Mouse (Mus musculus) hindbrain, embryonic 14.5 days (tissue): Measurements from ENCODE around the gene Plcb3. TPM values are rescaled to one million over a fixed set of nuclear protein-coding genes. Genes with fewer than 3 reads are reported as not detected.

Source experiments
- ATAC-seq: fragments of 200-750 bp; cut with Nextera tagmentation; 2 replicates; pipeline ENCODE4 v1.8.0; 2017; ENCODE audit warnings: moderate number of reproducible peaks, mild to moderate bottlenecking, moderate TSS enrichment, moderate library complexity; ENCODE audit not compliant: low FRiP score
- DNase-seq: peaks from one replicate; pipeline ENCODE4 v3.0.0-alpha.2; 2015; ENCODE audit warnings: low spot score
- H3K27ac ChIP-seq: fragments of 300-500 bp; sonication (generic); 2 replicates; pipeline ENCODE4 v1.5.1; 2014; ENCODE audit warnings: mild to moderate bottlenecking, moderate library complexity
- H3K27me3 ChIP-seq: fragments of 300-500 bp; sonication (generic); 2 replicates; pipeline ENCODE4 v1.6.1; 2014; ENCODE audit warnings: mild to moderate bottlenecking, low read length, mixed read lengths; ENCODE audit not compliant: control insufficient read depth, insufficient read depth
- H3K36me3 ChIP-seq: fragments of 300-500 bp; sonication (generic); replicated peaks from 2 replicates; pipeline ENCODE4 v1.6.1; 2014; ENCODE audit not compliant: control insufficient read depth, insufficient read depth
- H3K4me1 ChIP-seq: fragments of 300-500 bp; sonication (generic); replicated peaks from 2 replicates; pipeline ENCODE4 v1.6.1; 2014; ENCODE audit warnings: antibody characterized with exemption, low read length, mixed read lengths; ENCODE audit not compliant: control insufficient read depth, insufficient read depth
- H3K4me2 ChIP-seq: fragments of 300-500 bp; sonication (generic); replicated peaks from 2 replicates; pipeline ENCODE4 v1.6.1; 2014; ENCODE audit warnings: mild to moderate bottlenecking, moderate library complexity
- H3K4me3 ChIP-seq: fragments of 300-500 bp; sonication (generic); replicated peaks from 2 replicates; pipeline ENCODE4 v1.5.1; 2014; ENCODE audit warnings: mild to moderate bottlenecking, low read length
- H3K9ac ChIP-seq: fragments of 300-500 bp; sonication (generic); 2 replicates; pipeline ENCODE4 v1.6.1; 2014
- H3K9me3 ChIP-seq: fragments of 300-500 bp; sonication (generic); 2 replicates; pipeline ENCODE4 v1.6.1; 2016; ENCODE audit warnings: low read length; ENCODE audit not compliant: control insufficient read depth
- WGBS: fragments of 180-500 bp; shearing (Covaris S2); extraction: QIAGEN DNeasy Blood & Tissue Kit; methylation state at CpG from one replicate; pipeline ENCODE4 v1.1.7; 2014; 5-methylcytosine and 5-hydroxymethylcytosine counted together
- polyA plus RNA-seq: library from polyadenylated mRNA; unstranded; fragments of >200 nt; fragmentation: Nextera tagmentation; extraction: Ambion mirVana; gene quantifications from 2 replicates; pipeline ENCODE4 v1.2.1, GENCODE M21; 2014

Gene Plcb3
- polyA plus RNA-seq, 1 experiment from 2014 or later: 10.6 TPM

- DNase-seq (no peak), ATAC-seq (no peak)
- no peak overlapping the region for H3K4me3 ChIP-seq
- no peaks in the 10 kb centered on the region for H3K9me3 ChIP-seq
- WGBS: 90% methylated on average over 7 of the region's 7 CpGs
- no peak overlapping the region for H3K9ac ChIP-seq
- peaks cover 9% of the 10 kb centered on the region for H3K4me1 ChIP-seq
- no peak overlapping the region for H3K27ac ChIP-seq
- no peak overlapping the region for H3K4me2 ChIP-seq
- no peaks in the 10 kb centered on the region for H3K27me3 ChIP-seq
- H3K36me3 ChIP-seq: peaks cover 19% of the 10 kb centered on the region; the same call in 1 of the 2 replicates
These were observed 20.8 kb downstream of the Plcb3 start for GRCm38 (mm10) chr19:6955424-6955823.

DNA sequence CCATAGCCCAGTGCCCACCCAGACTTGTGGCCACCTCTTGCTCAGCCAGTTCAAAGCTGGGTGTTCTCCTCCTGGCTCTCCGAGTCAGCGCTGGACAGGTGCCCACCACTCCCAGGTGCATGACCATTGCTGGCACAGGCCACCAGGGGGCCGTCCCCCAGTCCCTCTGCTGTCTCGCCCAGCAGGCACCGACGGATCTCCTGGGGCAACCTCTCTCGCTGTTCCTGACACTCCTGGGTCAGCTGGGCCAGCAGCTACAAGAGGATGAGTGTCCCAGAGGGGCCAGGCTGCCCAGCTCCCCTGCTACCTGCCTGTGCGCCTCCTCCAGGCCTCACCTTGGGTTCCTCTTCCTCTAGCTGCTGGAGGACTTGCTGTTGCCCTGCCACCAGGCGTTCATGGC, 22.2 kb downstream of the Plcb3 start:
- H3K4me3 ChIP-seq: no peak overlapping the region
- H3K27me3 ChIP-seq: no peaks in the 10 kb centered on the region
- WGBS: 60% methylated on average over 9 of the region's 9 CpGs
- ATAC-seq (no peak), DNase-seq (no peak)
- H3K9me3 ChIP-seq: no peaks in the 10 kb centered on the region
- H3K36me3 ChIP-seq: 0 out of 2 replicates have a peak, but pooled peaks cover 19% of the 10 kb centered on the region
- H3K4me2 ChIP-seq: no peak overlapping the region
- H3K27ac ChIP-seq: no peak overlapping the region
- H3K9ac ChIP-seq: no peak overlapping the region
- peaks cover 19% of the 10 kb centered on the region for H3K4me1 ChIP-seq

- DNase-seq (no peak), ATAC-seq (no peak)
- Histone ChIP-seq H3K27ac (peak overlapping the region; percentile 90; the same call in 1 of the 2 replicates), H3K4me2 (peak overlapping the region; percentile 93), H3K4me3 (peak overlapping the region; percentile 47; the same call in 1 of the 2 replicates), H3K9me3 (no peaks in the 10 kb centered on the region), H3K36me3 (peaks cover 13% of the 10 kb centered on the region; the same call in 1 of the 2 replicates), H3K4me1 (peaks cover 19% of the 10 kb centered on the region), H3K9ac (peak overlapping the region; percentile 63), H3K27me3 (no peaks in the 10 kb centered on the region)
- WGBS: 41% methylated on average over 3 of the region's 3 CpGs
These were observed 23.6 kb downstream of the Plcb3 start for GRCm38 (mm10) chr19:6952712-6953037.

DNA sequence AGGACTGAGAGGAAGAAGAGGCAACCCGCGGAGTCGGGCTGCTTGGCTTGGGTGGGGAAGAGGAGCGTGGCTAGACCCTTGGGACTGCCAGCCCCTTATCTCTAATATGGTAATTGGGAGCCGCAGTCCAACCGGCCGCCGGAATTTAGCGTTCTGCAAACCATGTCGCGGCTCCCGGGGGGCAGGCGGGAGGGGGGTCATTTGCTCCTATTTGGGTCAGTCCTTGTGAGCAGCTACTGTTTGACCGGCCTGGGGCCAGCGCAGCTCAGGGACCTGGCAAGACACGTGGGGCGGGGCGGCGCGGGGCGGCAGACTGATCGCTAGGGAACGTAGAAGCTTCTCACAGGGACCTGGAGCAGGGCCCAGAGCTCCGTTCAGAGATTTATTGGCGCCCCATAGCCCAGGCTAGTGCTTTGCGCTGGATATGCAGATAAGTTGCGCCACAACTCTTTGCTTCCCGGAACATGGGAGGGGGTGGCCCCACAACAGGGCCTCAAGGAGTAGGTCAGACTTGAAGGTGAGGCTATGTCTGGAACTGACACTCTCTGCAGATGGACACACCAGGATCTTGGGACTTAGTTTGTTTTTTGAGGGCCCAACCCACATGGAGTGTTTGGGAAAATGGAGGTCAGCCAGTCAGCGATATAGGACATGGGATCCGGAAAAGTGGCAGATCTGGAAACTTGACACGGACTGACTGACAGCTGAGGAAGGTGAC, 24.1 kb downstream of the Plcb3 start:
- no peaks in the 10 kb centered on the region for H3K9me3 ChIP-seq
- H3K9ac ChIP-seq: peak overlapping the region; percentile 63
- peaks cover 14% of the 10 kb centered on the region; the same call in 1 of the 2 replicates for H3K36me3 ChIP-seq
- peak overlapping the region; percentile 93 for H3K4me2 ChIP-seq
- peak overlapping the region; percentile 47 for H3K4me3 ChIP-seq
- H3K27ac ChIP-seq: peak overlapping the region; percentile 90
- ATAC-seq (peak; percentile 13; the same call in 1 of the 2 replicates), DNase-seq (peak; percentile 55)
- WGBS: 4% methylated on average over 31 of the region's 31 CpGs
- H3K27me3 ChIP-seq: no peaks in the 10 kb centered on the region
- peaks cover 19% of the 10 kb centered on the region for H3K4me1 ChIP-seq

DNA sequence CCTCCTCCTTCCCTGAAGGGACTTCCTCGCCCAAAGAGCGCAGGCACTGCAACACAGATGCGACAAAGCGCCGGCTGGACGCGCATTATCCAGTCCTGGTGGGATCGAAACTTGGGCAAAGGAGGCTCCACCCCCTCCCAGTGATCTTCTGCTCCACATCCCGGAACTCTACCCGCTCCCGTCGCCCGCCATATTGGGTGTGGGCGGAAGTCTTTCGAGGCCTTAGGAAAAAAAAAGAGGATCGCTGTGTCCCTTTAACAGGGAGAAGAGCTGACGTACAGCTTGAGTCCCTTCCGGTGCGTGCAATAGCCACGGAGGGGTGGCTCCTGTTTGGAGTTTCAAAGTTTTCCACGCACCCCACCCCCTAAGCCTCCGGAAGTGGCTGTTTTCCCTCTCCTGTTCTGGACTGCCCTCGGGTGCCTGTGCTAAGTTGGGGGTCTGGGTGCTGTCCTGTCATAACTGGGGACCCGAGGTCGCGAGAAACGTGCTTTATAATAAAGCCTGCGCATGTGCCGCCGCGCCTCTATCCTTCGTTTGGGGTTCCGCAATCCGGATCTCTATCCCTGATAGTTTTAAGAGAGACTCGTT, 24.8 kb downstream of the Plcb3 start:
- peaks cover 16% of the 10 kb centered on the region; the same call in 1 of the 2 replicates for H3K36me3 ChIP-seq
- WGBS: under 1% methylated on average over 35 of the region's 35 CpGs
- no peaks in the 10 kb centered on the region for H3K27me3 ChIP-seq
- no peaks in the 10 kb centered on the region for H3K9me3 ChIP-seq
- ATAC-seq (peak; percentile 80), DNase-seq (peak; percentile 89)
- peak overlapping the region; percentile 63 for H3K9ac ChIP-seq
- H3K4me1 ChIP-seq: peaks cover 19% of the 10 kb centered on the region
- peak overlapping the region; percentile 90 for H3K27ac ChIP-seq
- H3K4me3 ChIP-seq: peak overlapping the region; percentile 47
- peak overlapping the region; percentile 93 for H3K4me2 ChIP-seq

DNA sequence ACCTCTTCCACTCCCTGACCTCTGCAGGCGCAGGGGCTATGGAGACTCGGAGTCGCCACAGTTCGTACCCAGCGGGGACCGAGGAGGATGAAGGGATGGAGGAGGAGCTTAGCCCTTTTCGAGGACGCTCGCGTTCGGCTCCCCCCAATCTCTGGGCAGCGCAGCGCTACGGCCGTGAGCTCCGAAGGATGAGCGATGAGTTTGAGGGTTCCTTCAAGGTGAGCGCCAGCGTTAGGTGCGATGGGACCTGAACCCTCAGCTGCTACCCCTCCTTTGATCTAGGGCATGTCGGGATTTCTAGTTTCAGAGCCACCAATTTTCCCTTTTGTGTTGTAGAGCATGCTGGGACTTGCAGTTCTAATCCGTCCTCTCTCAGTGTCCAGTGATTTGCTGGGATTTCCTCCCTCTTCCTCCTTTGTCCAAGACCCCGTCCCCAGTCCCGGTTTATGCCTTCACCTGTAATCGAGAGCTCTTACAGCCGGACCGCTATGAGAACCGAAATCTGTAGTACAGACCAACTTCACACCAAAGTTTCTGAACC, 25.6 kb downstream of the Plcb3 start:
- Histone ChIP-seq H3K9ac (peak overlapping the region; percentile 63), H3K4me1 (peaks cover 19% of the 10 kb centered on the region)
- WGBS: under 1% methylated on average over 28 of the region's 28 CpGs

DNA sequence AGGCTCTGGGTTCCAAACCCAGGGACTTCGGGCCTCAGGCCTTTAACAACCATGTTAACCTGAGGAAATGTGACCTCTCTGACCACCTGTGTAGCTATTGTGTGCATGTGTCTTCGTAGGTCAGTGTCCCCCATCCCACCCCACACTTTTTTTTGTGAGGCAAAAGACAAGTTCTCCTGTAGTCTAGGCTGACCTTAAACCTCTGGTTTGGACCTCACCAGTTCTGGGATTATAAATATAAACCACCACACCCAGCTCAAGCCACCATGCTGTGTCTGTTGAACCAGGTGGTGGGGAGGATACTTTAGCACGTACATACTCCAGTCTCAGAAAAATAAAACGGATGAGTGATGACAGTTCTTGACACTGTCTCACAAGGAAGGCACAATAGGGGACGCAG, 26.3 kb downstream of the Plcb3 start:
- Histone ChIP-seq H3K36me3 (peaks cover 16% of the 10 kb centered on the region), H3K27me3 (no peaks in the 10 kb centered on the region), H3K4me2 (peak overlapping the region; percentile 93), H3K9ac (peak overlapping the region; percentile 63), H3K9me3 (no peaks in the 10 kb centered on the region), H3K4me1 (peaks cover 19% of the 10 kb centered on the region), H3K27ac (peak overlapping the region; percentile 90; the same call in 1 of the 2 replicates), H3K4me3 (peak overlapping the region; percentile 47)
- 43% methylated on average over 5 of the region's 5 CpGs for WGBS
- ATAC-seq (no peak), DNase-seq (no peak)

More for the DNA sequence above, 25.6 kb downstream of the Plcb3 start:
- H3K4me2 ChIP-seq: peak overlapping the region; percentile 93
- no peaks in the 10 kb centered on the region for H3K9me3 ChIP-seq
- H3K27me3 ChIP-seq: no peaks in the 10 kb centered on the region
- peak overlapping the region; percentile 90 for H3K27ac ChIP-seq
- DNase-seq (peak; percentile 78), ATAC-seq (peak; percentile 36)
- H3K4me3 ChIP-seq: peak overlapping the region; percentile 47
- H3K36me3 ChIP-seq: peaks cover 17% of the 10 kb centered on the region; the same call in 1 of the 2 replicates

DNA sequence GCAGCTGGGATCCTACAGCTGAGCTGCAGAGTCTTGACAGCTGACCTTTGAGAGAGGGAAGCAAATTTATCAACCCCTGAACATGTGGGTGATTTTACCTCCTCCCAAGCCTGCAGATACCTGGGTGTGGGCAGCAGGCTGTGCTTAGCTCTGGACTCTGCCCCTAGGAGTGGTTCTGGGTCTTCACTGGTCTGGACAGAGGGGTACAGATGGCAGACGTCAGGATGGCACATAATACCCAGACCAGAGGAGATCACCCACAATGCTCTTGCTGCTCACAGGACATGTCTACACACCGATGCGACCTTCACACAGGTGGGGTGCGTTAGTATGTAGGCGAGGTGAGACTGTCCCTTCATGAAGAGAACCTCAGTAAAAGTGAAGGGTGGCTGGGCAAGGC, 26.7 kb downstream of the Plcb3 start:
- peaks cover 17% of the 10 kb centered on the region for H3K36me3 ChIP-seq
- no peaks in the 10 kb centered on the region for H3K9me3 ChIP-seq
- no peak for DNase-seq
- H3K4me3 ChIP-seq: no peak overlapping the region
- H3K4me2 ChIP-seq: peak overlapping the region; percentile 93
- no peak overlapping the region for H3K27ac ChIP-seq
- peak overlapping the region; percentile 63; the same call in 1 of the 2 replicates for H3K9ac ChIP-seq
- WGBS: 88% methylated on average over 5 of the region's 5 CpGs
- peaks cover 19% of the 10 kb centered on the region for H3K4me1 ChIP-seq
- ATAC-seq: no peak
- no peaks in the 10 kb centered on the region for H3K27me3 ChIP-seq

DNA sequence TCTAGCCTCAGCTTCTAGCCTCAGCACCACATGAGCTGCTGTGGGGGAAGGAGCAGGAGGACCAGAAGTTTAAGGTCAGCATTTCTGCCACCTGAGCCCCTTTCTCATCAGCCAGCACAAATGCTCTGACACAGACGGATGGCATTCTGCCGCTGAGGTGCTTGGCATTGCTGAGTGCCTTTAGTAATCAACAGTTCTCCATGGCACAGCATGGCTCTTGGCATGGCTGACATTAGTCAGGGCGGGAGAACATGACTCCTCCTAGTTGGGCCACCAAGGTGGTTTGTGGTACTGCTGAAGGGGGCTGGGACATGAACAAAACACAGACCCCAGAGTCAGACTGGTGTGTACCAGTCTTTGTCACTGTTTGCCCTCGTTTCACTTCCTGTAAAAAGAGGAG, 28.1 kb downstream of the Plcb3 start:
- Histone ChIP-seq H3K9me3 (no peaks in the 10 kb centered on the region), H3K36me3 (peaks cover 18% of the 10 kb centered on the region), H3K4me1 (peaks cover 20% of the 10 kb centered on the region), H3K27me3 (no peaks in the 10 kb centered on the region), H3K4me2 (no peak overlapping the region), H3K9ac (no peak overlapping the region), H3K4me3 (no peak overlapping the region), H3K27ac (no peak overlapping the region)
- ATAC-seq: no peak
- no peak for DNase-seq
- WGBS: 65% methylated on average over 4 of the region's 4 CpGs
